Mouse (Mus musculus): Measurements from ENCODE around the gene Eml1.

The Eml1 gene

DNA sequence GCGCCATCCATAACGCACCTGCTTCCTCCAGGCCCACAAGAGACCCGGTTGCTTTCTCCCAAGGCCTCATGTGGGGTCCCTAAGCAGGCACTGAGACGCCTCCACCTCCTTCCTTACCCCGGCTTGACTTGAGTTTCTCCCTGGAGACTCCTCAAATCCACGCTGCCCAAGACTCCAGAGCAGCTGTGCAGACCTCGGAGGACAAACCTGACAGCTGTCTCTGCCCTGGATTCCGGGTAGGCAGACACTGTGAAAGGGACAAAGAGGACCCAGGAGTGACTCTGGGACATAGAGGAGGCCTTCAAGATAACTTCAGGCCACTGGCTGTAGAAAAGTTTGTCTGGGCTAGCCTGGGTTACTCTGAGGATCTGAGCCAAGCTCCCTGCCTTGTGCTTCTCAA is 3.9 kb downstream of the Eml1 start:
- no peak for DNase-seq

DNA sequence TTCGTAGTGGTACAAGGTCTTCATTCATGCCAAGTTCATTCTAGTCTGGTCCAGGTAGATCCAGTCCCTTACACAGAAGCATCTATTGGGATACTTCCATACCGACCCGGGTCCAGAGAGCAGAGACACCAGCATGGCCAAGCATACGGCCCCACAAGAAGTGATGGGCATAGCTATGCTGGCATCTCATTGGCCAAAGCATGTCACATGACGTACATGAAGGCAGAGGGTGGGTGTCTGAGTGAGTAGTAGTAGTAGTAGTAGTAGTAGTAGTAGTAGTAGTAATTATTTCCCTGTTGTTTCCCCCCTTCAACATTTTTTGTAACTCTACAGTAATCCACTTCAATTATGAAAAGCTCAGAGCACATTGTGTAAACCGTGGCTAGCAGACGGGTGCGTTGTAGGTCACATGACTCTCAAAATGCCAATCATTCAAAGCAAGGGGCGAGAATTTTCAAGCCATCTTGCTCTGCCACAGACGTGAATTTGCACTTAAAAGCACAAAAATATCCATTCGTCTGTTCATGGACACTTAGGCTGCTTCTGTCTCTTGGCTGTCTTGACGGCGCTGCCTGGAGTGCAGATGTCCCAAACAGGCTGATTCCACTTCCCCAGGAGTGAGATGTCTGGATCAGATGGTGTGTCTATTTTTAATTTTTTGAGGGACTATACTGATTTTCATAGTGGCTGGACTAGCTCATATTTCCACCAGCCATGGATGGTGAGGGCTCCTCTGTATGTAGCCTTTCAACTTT is 7.8 kb downstream of the Eml1 start:
- no peak for DNase-seq

DNA sequence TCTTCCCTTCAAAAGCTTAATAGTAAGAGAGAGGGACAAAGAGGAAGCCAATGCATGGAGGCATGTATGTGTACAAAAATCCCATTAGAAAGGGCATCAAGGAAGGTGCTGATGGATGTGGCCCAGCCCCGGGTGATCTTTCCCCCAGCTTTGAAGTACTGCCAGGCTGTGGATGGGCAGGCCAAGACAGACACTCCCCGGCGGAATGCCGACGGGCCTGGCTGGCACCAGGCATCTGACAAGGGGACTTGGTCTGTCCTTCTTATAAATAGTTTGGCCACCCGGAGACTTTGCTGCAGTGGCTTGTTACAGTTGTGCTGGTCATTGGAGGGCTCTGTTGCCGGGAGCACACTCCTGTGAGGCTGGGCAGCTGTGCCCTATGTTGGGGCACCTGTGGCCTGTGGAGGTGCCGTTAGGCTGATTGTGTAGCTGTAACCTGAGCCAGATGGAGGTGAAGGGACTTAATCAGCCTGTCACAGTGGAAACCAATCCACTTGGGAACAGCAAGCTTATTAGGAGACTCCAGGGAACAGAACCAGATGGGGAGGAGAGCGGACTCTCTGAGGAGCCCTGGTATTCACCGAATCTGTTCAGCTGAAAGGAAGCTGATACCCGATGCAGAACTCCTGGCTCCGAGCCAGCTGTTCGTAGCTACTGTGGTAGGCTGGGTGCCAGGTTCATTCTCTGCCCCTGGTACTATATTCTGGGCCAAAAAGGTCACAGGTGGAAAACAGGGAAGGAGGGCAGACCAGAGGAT is 15.9 kb downstream of the Eml1 start:
- no peak for DNase-seq

DNA sequence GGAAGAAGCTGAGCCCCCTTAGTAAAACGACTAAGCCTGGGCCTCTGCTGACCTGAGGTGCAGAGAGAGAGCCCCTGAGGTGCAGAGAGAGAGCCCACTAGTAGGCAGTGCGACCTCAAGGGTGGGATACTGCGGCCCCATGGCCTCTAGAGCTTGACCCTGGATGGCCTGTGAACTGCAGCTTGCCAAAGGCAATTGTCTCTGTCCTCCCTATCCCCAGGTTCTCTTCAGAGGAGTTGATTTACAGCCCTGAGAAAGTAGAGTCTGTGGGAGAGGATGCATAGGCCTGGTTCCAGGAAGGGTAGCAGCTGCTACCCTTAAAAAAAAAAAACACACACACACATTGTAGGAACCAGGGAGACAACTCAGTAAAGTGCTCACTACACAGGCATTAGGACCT is 19.0 kb downstream of the Eml1 start:
- no peak for DNase-seq

DNA sequence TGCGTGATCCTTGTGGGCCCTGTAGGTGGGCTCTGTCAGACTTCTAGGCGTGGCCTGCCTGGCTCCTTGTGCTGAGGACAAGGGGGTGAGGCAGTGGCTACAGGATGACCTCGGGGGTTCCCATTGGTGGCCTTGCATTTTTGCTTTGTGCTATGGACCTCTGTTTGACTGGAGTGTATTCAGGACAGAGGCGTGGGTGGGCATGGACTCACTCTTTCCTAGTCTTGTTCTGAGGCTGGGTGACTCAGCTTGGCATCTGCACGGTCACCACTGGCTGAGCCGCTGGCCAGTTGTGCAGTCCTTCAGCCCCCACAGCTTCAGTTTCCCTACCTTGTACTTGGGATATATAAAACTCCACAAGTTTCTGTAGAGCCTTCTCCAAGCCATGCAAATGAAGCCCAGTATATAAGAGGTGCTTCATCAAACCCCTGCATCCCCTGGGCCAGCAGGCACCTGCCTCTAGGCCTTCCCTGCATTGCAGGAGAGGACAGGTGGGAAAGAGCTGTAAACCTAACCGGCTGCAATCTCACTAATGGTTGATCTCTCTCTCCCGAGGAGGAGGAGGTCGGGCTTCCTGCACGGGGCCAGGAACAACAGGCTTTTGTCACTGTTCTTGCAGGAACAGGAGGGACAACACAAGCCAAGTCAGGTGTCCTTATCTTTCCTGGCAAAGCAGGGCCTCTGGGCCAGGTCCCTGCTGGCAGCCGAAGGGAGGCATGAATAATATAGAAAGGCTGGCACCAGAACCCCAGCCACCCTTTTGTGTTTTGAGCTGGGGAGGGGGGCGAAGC is 21.7 kb downstream of the Eml1 start:
- DNase-seq: no peak

DNA sequence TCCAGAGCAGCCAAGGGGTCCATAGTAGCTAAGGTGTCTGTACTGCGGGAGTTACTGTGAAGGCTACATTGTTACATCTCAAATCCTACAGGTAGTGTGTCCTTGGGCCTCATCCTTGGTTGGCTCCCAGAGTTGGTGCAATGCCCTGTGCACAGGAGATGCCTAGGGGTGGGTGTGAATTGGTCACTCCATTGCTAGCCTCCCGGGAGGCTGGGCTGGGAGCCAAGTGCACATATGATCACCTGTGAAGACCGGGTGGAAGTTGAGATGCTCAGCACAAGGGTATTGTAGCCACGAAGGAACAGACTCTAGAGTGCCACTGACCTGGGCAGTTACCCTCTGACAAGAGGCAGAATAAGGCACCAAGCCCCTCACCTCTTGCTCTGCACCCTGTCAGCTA is 22.3 kb downstream of the Eml1 start:
- peak; percentile 29 for DNase-seq

DNA sequence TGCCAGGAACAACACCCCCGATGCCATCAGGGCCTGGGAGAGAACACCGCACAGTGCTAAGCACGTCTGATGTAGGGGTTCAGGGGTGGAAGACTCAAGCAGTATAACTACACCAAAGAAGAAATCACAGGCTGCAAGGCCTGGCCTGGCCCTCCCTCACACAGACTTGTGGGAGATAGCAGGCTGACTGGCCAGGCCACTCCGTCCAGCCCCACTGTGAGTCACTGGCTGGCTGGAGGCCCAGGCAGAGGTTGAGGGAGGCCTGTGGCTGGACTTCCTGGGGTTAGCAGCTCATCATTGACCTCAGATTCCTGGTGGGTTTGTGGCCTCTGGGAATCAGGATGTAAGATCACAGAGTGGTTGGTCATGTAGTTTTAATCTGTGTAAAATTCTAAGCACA is 22.9 kb downstream of the Eml1 start:
- DNase-seq: peak; percentile 25

DNA sequence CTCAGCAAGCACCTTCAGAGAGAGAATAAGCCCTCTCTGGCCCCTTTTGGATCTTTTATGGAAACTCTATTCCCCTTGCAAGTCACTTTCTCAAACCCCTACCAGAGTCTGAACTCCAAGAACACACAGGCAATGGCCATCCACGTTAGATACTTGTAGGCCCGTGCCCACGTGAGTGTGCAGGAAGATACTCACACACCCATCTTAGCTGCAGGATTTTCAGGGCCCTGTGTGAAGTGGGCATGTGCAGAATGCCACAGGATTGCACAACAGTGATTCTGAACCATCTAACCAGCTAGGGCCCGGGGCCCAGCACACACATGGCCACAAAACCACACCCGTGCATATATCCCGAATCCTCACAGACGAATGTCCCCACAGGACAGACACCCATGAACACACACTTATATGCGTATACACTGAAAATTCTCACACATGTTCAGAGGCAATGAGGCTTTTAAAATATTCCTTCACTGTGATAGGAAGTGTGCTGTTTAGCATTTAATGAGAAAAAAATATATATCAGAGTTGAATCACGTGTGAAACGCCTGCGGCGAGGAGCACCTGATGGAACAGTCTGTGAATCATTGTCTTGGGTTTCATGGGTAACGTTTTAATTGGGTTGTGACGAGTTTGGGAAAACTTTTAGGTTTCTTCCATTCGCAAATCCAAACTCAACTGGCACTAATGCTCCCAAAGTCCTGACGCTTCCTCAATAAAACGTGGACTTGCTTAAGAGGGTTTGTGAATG is 24.0 kb downstream of the Eml1 start:
- DNase-seq: no peak

DNA sequence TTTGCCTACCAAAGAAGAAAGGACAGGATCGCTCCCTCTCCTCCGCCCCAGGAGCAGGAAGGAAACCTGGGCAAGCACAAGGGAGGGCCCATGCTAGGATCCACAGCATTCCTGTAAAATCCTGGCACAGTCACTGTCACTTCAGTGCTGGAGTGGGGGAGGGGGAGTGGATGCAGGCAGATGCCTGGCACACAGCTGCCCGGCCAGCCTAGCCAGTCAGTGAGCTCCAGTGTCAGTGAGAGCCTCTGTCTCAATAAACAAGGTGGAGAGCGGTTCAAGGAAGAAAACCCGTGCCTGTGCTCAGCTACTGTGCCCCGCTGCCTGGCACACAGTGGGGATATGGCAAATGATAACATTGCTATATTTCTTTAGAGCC is 24.5 kb downstream of the Eml1 start:
- DNase-seq: no peak

DNA sequence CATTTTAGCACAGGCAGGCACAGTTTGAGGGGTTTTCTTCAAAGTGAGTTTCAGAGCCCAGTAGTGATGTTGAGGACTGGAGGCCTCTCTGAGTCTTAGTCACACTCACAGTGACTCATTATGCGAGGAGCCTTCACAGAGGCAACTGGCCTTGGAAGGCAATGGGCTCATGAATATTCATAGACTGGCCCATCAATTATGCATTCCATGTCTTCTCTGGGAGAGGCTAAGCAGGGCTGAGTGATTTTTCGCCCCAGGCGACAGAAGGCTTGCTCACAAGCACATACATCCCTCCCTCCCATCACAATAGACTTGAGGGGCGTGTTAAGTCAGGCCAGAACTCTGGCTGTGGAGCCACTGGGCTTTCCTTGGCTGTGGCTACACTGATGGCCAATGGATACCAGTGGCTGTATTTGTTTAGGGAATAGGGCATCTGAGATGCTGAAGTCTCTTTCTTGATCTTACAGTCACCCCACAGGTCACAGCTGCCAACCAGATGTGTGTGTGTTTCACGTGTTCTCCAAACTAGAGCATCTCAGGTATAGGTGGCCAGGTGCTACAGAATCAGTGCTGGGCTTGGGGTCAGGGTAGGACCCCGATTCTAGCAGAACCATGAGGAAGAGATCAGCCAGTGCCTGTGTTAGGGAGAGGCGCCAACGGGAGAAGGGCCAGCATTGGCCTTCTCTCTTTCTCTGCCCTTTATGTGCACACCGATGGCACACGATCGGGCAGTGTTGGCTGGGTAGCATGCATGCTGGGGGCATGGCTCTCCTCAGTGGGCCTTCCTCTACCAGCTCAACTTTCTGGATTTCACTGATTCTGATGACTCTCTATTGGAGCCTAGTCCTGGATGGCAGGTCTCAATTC is 25.6 kb downstream of the Eml1 start:
- DNase-seq: no peak

DNA sequence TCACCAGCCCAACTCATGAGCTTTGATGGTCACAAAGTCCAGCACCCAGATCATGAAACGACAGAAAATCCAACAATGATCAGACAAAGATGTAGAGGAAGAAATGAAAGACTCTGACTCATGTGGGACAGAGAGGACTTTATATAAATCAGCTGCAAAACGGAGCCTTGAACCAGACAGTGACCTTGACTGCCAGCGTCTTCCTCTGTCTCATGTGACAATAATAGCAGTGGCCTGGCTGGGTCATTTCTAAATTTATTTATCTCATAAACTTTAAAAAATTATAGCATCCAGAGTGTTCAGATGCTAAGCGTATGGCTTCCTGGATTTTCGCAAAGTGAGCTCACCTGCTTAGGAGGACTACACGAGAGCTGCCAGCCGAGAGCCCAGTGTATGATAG is 27.9 kb downstream of the Eml1 start:
- no peak for DNase-seq

DNA sequence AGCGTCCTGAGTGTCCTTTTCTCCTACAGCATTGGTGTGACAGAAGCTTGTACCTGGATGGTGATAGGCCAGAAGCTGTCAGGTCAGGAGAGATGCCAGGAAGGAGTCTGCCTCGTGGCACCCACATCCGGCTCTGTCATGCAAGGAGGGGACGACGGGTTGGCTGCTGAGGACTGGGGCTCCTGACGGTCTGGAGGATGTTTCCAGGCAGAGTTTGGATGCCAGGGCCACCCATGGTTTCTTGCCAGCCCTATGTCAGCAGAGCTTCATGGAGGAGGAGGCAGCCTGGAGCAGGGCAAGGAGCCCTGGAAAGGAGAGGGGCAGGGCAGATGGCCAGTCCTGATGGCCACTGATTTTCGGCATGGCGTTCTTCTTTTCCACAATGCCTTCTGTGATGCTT is 28.4 kb downstream of the Eml1 start:
- peak; percentile 45 for DNase-seq

DNA sequence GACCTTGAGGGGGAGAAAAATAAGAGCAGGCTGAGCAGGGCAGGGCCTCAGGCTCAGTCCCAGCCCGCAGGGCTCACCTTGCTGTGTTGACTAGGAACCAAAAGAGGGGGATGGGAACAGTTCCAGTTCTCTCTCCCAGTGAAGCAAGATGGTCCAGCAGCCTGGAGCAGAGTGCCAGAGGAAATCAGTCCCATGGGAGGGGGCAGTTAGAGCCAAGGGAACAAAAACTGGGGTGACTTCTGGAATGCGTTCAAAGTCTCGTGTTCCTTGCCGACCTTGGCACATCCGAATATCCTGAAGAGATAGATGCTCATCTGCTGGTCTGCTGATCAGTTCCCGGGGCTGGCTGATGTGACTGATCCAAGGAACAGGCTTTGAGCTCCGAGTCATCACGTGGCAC is 30.2 kb downstream of the Eml1 start:
- no peak for DNase-seq

DNA sequence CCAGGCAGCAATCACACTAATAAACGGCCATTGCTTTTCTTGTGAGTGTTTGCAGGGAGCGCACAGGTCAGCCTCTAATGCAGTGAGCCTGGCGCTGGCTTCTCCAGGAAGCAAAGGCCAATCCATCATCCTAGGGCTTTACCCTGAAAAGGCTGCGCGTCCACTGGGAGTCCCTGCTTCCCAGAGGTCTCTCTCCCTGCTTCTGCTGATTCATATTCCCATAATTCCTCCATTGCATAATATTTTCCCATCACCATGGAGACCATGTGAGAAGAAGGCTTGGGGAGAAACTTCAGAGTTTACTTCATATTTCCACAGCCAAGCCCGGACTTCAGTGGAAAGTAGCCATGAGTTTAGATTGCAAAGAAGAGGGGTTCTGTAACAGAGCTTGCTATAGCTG is 33.2 kb downstream of the Eml1 start:
- DNase-seq: no peak

DNA sequence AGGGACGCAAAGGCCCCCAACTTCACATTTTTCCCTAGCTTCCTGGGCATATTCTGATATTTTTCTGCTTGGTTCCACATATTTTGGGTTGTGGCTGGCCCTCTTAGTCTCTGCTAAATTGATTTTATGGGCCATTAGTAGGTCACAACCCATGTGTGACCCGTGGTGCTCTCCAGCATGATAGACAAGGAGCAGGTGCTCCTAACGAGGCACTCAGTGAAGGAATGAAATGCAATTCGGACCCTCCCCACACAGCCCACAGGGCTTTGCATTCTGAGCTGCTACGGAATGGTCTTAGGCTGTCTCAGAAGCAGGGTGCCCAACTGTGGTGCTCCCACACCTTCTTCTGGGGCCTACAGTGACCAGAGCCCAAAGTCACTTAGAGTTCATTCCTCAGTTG is 38.3 kb downstream of the Eml1 start:
- DNase-seq: no peak

DNA sequence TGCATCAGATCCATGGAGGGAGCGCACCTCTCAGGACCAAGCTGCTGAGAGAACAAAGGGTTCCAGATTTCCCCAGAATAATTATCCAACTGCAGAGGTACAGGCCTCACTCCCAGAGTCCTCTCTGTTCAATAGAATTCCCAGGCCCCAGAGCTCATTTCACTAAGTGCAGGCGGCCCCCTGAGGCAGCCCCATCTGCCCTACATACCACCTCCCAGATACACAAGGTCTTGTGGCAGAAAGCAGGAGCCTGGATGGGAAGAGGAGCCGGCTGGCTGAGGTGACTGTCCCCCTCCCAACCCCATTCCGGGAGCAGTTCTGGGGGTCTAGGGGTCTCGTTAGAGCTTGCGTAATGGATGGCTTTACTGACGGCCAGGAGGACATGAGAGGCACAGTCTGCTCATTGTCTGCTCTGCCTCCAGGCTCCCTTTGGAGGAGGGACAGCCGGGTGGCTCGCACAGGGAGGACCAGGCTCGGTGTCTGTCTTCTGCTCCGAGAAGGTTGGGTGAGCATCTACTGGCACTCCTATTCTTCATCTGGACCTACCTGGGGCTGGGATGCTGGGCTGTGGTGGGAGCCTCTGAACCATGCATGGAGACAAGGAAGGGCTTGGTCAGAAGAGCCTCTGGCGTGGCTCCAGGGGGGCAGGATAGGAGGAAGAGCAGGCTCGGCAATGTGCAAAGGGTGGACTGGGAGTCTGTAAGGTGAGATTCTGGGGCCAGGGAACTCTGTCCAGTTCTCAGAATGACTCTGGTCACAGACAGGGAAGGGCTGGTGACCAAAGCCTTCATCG is 39.9 kb downstream of the Eml1 start:
- DNase-seq: no peak

DNA sequence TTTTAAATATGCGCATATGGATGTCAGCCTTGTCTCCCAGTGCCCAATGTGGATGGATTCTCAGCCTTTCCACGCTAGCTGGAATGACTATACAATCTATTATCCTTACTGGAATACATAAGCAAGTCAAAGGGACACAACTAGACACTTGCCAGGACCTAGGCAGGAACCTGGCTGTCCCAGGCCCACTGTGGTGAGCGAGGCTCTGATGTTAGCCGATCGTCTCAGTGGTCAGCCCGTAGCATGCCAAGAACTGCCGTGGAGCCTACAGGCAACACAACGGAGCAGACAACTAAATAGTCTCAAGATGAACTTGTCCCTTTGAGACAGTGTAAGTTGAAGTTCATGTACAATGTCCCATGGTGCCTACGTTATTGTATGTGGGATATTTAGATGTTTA is 44.2 kb downstream of the Eml1 start:
- DNase-seq: no peak

DNA sequence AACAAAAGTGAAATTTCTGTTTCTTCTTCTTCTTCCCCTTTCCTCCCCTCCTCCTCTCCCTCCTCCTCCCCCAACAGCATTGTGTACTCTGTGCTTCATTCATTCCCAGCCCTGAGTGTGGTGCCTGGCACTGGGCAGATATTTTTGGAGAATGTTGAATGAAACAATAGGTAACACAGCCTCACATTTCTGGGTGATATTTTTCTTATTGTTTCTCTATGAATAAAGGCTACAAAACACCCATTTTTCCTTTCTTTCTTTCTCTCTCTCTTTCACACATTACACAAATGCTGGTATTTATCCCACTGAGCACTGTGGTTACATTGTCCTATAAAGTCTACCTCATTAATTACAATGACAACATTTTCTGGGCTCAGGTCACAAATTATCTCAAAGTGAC is 48.8 kb downstream of the Eml1 start:
- no peak for DNase-seq

DNA sequence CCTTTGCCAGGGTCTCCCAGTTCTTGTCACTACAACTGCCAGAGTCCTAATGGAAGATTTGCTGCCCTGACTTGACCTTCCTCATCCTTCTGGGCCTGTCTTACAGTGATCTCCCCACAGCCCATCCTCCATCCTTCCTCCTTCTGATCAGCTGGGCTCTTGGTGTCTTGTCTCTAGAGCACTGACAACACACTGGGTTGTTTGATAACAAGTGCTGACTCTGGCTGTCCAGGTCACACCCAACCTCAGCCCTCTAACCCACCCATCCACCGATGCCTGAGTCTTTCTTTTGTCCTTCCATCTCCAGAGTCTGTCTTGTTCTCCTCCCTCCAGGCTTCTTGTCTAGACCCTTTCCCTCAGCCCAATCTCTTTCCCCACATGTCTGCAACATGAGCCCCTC is 50.7 kb downstream of the Eml1 start:
- DNase-seq: no peak

DNA sequence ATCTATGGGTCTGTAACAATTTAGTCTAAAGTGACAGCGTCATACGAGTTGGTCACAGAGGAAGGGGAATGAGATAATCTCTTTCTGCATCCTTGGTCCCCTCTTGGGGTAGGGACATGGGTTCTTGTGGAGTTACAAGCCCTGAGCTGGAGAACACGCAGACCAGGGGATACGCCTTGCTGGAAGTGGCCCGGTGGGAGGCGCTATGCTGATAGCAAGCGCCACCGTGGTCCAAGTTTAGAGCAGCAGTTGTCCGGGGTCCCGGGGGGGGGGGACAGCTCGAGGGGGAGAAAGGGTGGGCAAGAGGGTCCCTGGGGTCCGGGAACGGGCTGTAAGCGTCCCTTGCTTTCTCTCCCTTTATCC is 51.7 kb downstream of the Eml1 start:
- peak; percentile 43 for DNase-seq

DNA sequence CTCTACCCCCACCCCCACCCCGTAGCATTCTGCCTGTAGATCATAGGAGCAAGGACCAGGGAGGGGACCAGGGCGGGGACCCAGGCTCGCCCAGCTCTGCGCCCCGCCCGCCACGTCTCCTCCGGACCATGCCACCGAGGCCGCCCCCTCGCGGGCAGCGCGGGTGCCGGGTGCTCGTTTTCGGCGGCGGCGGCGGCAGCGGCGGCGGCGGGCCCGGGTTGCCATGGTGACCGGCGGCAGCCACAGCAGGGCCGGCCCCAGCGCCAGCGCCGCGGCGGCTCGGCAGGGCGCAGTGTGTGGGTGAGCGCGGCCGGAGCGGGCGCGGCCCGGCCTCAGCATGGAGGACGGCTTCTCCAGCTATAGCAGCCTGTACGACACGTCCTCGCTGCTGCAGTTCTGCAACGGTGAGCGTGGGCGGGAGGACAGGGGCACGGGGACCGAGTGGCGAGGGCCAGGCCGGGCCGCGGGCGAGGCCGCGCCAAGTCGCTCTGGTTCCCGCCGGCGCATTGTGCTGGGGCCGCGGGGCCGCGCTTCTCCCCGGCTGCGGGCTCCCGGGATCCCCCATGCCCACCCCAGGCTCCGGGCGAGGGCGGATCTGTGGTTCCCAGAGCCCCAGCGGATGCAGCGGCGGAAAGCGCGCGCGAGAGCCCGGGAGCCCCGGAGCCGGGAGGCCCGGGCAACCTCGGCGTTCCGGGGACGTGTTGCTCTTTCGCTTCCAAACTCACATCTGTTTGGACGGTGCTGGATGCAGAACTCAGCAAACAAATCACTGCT is 52.3 kb downstream of the Eml1 start:
- DNase-seq: peak; percentile 88
